Mouse (Mus musculus) thymus, adult 2 months (tissue): ENCODE results near the gene Nol4l.

Source experiments
- CTCF ChIP-seq: fragments of 200-500 bp; IDR thresholded peaks from 2 replicates; pipeline ENCODE4 v1.5.1; 2012; ENCODE audit warnings: mild to moderate bottlenecking, control low read depth, low read length, moderate library complexity, borderline replicate concordance; ENCODE audit not compliant: control insufficient read depth, poor library complexity, insufficient read depth; ENCODE audit errors: extremely low read depth
- POLR2A ChIP-seq: fragments of 200-500 bp; IDR thresholded peaks from 2 replicates; pipeline ENCODE4 v1.6.1; 2012; ENCODE audit warnings: mild to moderate bottlenecking, low read length, control low read depth, moderate library complexity; ENCODE audit not compliant: control insufficient read depth, poor library complexity, insufficient read depth; ENCODE audit errors: extremely low read depth

- TF ChIP-seq CTCF: no peak
- TF ChIP-seq POLR2A: no peak
These were observed 83.3 kb downstream of the Nol4l start for GRCm38 (mm10) chr2:153446476-153446875.
